Mouse (Mus musculus): ENCODE measurements around the gene Kdm2a.

GRCm38 (mm10) chr19:4385026-4385425 is 13.1 kb downstream of the Kdm2a start:
- TF ChIP-seq CTCF (IDR thresholded peaks at IDR 0.05; ENCODE audit: extremely low read depth, insufficient read depth, low read length) = no peak
- no peak for TF ChIP-seq POLR2A (IDR thresholded peaks at IDR 0.05; ENCODE audit: extremely low read depth, insufficient read depth, low read length)

Data from cortical plate, adult 2 months (tissue).